ENCODE assay signal across 9 mouse cellular contexts in the genomic region with DNA sequence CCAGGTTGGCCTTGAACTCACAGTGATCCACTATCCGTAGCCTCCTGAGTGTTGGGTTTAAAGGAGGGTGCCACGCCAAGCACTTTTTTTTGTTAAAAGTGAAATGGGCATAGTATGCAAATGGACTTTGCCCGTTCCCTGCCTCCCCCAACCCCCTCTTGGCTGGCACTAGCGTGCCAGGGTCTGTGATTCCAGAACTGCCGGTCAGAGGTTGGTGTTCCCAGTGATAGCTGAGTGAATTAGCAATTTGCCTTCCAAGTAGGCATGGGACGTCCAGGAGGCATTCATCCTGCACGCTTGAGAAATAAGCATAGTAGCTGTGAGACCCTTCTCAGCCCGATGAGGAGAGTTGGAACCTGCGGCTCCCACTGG. TPM values are rescaled to one million over a fixed set of nuclear protein-coding genes. Genes with fewer than 3 reads are reported as not detected.
DNase-seq lines count a peak whose midpoint lies in the region; ATAC-seq and TF ChIP-seq lines count a peak whose summit lies in the region.
"Had no signal": no experiment of that assay in that cellular context is flagged by ENCODE, and none has a peak within 500 bp of the region (broad histone marks: within the 10 kb centered on the region; RNA-seq: fewer than 3 reads in every experiment).

No protein-coding gene starts in this region.

- peak overlapping the region; percentile 71 for H3K4me3 ChIP-seq in heart, adult 2 months
- H3K4me3 ChIP-seq in embryonic facial prominence, embryonic 11.5 days (ENCODE audit: low read depth, low read length) = peak overlapping the region; percentile 69
- H3K4me3 ChIP-seq in midbrain, embryonic 10.5 days = peak overlapping the region; percentile 78

- H3K9ac ChIP-seq in heart, adult 2 months (ENCODE audit: low read depth, low read length) = no peak overlapping the region
- H3K9ac ChIP-seq in embryonic facial prominence, embryonic 11.5 days (replicated peaks; ENCODE audit: low read length) = peak overlapping the region; percentile 77

- TF ChIP-seq EP300 in heart, adult 2 months (IDR thresholded peaks at IDR 0.05; ENCODE audit: insufficient read depth, low read depth, low read length) = no peak

- no peaks in the 10 kb centered on the region for H3K79me2 ChIP-seq in heart, adult 2 months (replicated peaks; ENCODE audit: control insufficient read depth, insufficient read depth, low read length)

- H3K4me2 ChIP-seq in embryonic facial prominence, embryonic 11.5 days (ENCODE audit: low read depth, low read length) = peak overlapping the region; percentile 94

- H3K27ac ChIP-seq in heart, adult 2 months = no peak overlapping the region
- H3K27ac ChIP-seq in embryonic facial prominence, embryonic 11.5 days (replicated peaks; ENCODE audit: low read depth, low read length) = no peak overlapping the region
- no peak overlapping the region; the same call in 1 of the 2 replicates for H3K27ac ChIP-seq in midbrain, embryonic 10.5 days (replicated peaks)

- ATAC-seq in embryonic facial prominence, embryonic 11.5 days (replicated peaks; ENCODE audit: insufficient number of reproducible peaks, low FRiP score, low TSS enrichment, low read depth) = no peak

- no peak for TF ChIP-seq CTCF in heart, adult 2 months (IDR thresholded peaks at IDR 0.05)

- no peak for DNase-seq in heart, adult 2 months
- DNase-seq in heart, adult 9 months (ENCODE audit: low spot score in 2 of 2) = no peak
- DNase-seq in embryonic facial prominence, embryonic 11.5 days (ENCODE audit: low spot score) = no peak
- peak; percentile 71 for DNase-seq in kidney, adult 18-20 months
- DNase-seq in midbrain, embryonic 10.5 days (ENCODE audit: low spot score) = no peak
- no peak for DNase-seq in gastrocnemius, adult 18-20 months (ENCODE audit: low spot score)
- DNase-seq in right cerebral cortex, postnatal 14 days = no peak
- no peak for DNase-seq in gastrocnemius, postnatal 14 days

- H3K27me3 ChIP-seq in heart, adult 2 months (ENCODE audit: control insufficient read depth, insufficient read depth, low read length) = no peaks in the 10 kb centered on the region
- no peaks in the 10 kb centered on the region for H3K27me3 ChIP-seq in embryonic facial prominence, embryonic 11.5 days (ENCODE audit: control insufficient read depth, insufficient read depth, low read length)
- H3K27me3 ChIP-seq in midbrain, embryonic 10.5 days (ENCODE audit: low read depth, poor library complexity, severe bottlenecking) = peaks cover 7% of the 10 kb centered on the region; the same call in 1 of the 2 replicates

- H3K9me3 ChIP-seq in embryonic facial prominence, embryonic 11.5 days (replicated peaks; ENCODE audit: control insufficient read depth, low read length) = no peaks in the 10 kb centered on the region
- no peaks in the 10 kb centered on the region for H3K9me3 ChIP-seq in midbrain, embryonic 10.5 days (replicated peaks)

- H3K36me3 ChIP-seq in heart, adult 2 months (ENCODE audit: control insufficient read depth, insufficient read depth, low read length) = no peaks in the 10 kb centered on the region
- no peaks in the 10 kb centered on the region for H3K36me3 ChIP-seq in embryonic facial prominence, embryonic 11.5 days (replicated peaks; ENCODE audit: control insufficient read depth, insufficient read depth, low read depth, low read length)
- 0 out of 2 replicates have a peak, but pooled peaks cover 3% of the 10 kb centered on the region for H3K36me3 ChIP-seq in midbrain, embryonic 10.5 days

- no peaks in the 10 kb centered on the region; the same call in 1 of the 2 replicates for H3K4me1 ChIP-seq in heart, adult 2 months (ENCODE audit: control insufficient read depth, insufficient read depth, low read length)
- H3K4me1 ChIP-seq in embryonic facial prominence, embryonic 11.5 days (ENCODE audit: control insufficient read depth, insufficient read depth, low read length) = no peaks in the 10 kb centered on the region
- peaks cover 12% of the 10 kb centered on the region for H3K4me1 ChIP-seq in midbrain, embryonic 10.5 days

- 40% methylated on average over 9 of the region's 9 CpGs for WGBS in heart, adult 2 months
- WGBS in embryonic facial prominence, embryonic 11.5 days = 42% methylated on average over 9 of the region's 9 CpGs
- WGBS in midbrain, embryonic 10.5 days = 50% methylated on average over 9 of the region's 9 CpGs

- no peak for TF ChIP-seq POLR2A in heart, adult 2 months (IDR thresholded peaks at IDR 0.05; ENCODE audit: insufficient read depth, low read depth, low read length)

- intact Hi-C loops in heart, adult 2 months (cut with DNase I) = loop anchor here (5.0 kb wide), 1 partner anchor 36 kb away; the partner anchor contains the start of gene Oxsr1
- intact Hi-C loops in gastrocnemius, postnatal 14 days (cut with DNase I; ENCODE audit: low total_unique reads) = loop anchor here (10.0 kb wide), 1 partner anchor 203 kb away; the partner anchor contains the start of genes Acaa1b and Gm47289

RNA-seq across cellular contexts. Expression of gene Xylb, which starts 0.9 kb away (rescaled TPM):
- under 1 TPM; 0.16 to 0.18 TPM for total RNA-seq in heart, adult 2 months (2021)
- 0.67 and 1.2 TPM in 2 replicates for polyA plus RNA-seq in heart, adult 2 months (2012; rRNA removed)
- polyA plus RNA-seq in embryonic facial prominence, embryonic 11.5 days (2014; fragmentation: Nextera tagmentation; extraction: Ambion mirVana) = 6.3 and 6.7 TPM in 2 replicates
- polyA plus RNA-seq in midbrain, embryonic 10.5 days (2016; fragmentation: Nextera tagmentation; extraction: Ambion mirVana) = 6.9 and 7.7 TPM in 2 replicates
- total RNA-seq in gastrocnemius, adult 18-20 months (2021) = under 1 TPM; 0.09 to 0.38 TPM
- total RNA-seq in gastrocnemius, postnatal 14 days (2021) = under 1 TPM; 0.27 to 0.35 TPM

RNA-seq across cellular contexts. Expression of gene Slc22a14, which starts 7.3 kb away (rescaled TPM):
- total RNA-seq in heart, adult 2 months (2021) = not detected
- 0.35 and 0.78 TPM in 2 replicates for polyA plus RNA-seq in heart, adult 2 months (2012; rRNA removed)
- polyA plus RNA-seq in embryonic facial prominence, embryonic 11.5 days (2014; fragmentation: Nextera tagmentation; extraction: Ambion mirVana) = not detected in 2 replicates
- not detected in 2 replicates for polyA plus RNA-seq in midbrain, embryonic 10.5 days (2016; fragmentation: Nextera tagmentation; extraction: Ambion mirVana)
- not detected for total RNA-seq in gastrocnemius, adult 18-20 months (2021)
- not detected for total RNA-seq in gastrocnemius, postnatal 14 days (2021)
- total RNA-seq: neutrophil, adult 5-6 weeks had no signal

RNA-seq across cellular contexts. Expression of gene Myd88, which starts 16.8 kb away (rescaled TPM):
- total RNA-seq in heart, adult 2 months (2021) = 10 to 100 TPM; 12.1 to 14.8 TPM
- polyA plus RNA-seq in heart, adult 2 months (2012; rRNA removed) = 12.2 and 14.6 TPM in 2 replicates
- polyA plus RNA-seq in embryonic facial prominence, embryonic 11.5 days (2014; fragmentation: Nextera tagmentation; extraction: Ambion mirVana) = 9.4 and 11.3 TPM in 2 replicates
- 7.5 and 8.2 TPM in 2 replicates for polyA plus RNA-seq in midbrain, embryonic 10.5 days (2016; fragmentation: Nextera tagmentation; extraction: Ambion mirVana)
- 1 to 10 TPM; 4.8 to 6.6 TPM for total RNA-seq in gastrocnemius, adult 18-20 months (2021)
- total RNA-seq in gastrocnemius, postnatal 14 days (2021) = 1 to 10 TPM; 7.0 to 7.5 TPM

RNA-seq across cellular contexts. Expression of gene Acaa1a, which starts 18.6 kb away (rescaled TPM):
- 10 to 100 TPM; 72.4 to 78.5 TPM for total RNA-seq in heart, adult 2 months (2021)
- polyA plus RNA-seq in heart, adult 2 months (2012; rRNA removed) = 104 and 107 TPM in 2 replicates
- 61.2 and 67.8 TPM in 2 replicates for polyA plus RNA-seq in embryonic facial prominence, embryonic 11.5 days (2014; fragmentation: Nextera tagmentation; extraction: Ambion mirVana)
- 75.5 and 82.4 TPM in 2 replicates for polyA plus RNA-seq in midbrain, embryonic 10.5 days (2016; fragmentation: Nextera tagmentation; extraction: Ambion mirVana)
- 10 to 100 TPM; 35.4 to 35.6 TPM for total RNA-seq in gastrocnemius, adult 18-20 months (2021)
- total RNA-seq in gastrocnemius, postnatal 14 days (2021) = 10 to 100 TPM; 41.3 to 44.3 TPM

RNA-seq across cellular contexts. Expression of gene Oxsr1, which starts 35.8 kb away (rescaled TPM):
- total RNA-seq in heart, adult 2 months (2021) = 10 to 100 TPM; 45.6 to 51.7 TPM
- 17.4 and 32.7 TPM in 2 replicates for polyA plus RNA-seq in heart, adult 2 months (2012; rRNA removed)
- polyA plus RNA-seq in embryonic facial prominence, embryonic 11.5 days (2014; fragmentation: Nextera tagmentation; extraction: Ambion mirVana) = 15.0 and 16.1 TPM in 2 replicates
- polyA plus RNA-seq in midbrain, embryonic 10.5 days (2016; fragmentation: Nextera tagmentation; extraction: Ambion mirVana) = 14.4 and 15.0 TPM in 2 replicates
- 10 to 100 TPM; 65.3 to 67.3 TPM for total RNA-seq in gastrocnemius, adult 18-20 months (2021)
- 10 to 100 TPM; 31.1 to 34.4 TPM for total RNA-seq in gastrocnemius, postnatal 14 days (2021)
